Mouse (Mus musculus): ENCODE results near the gene Fam122b.

DNA sequence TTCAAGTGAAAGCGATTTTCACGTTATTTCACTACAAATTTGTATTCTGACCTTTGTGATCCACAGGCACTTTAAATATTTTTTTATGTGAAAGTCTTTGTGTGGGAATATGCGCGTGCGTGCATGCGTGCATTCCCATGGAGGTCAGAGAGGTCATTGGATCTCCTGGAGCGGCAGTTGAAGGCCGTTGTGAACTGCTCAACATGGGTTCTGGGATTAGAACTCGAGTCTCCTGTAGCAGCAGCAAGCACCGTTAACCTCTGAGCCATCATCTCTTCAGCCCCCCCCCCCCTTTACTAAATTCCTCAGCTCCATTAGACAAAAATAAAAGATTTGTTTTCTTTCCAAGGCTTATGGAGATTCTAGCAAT lies 443 bp upstream of the Fam122b start:
- TF ChIP-seq CTCF (IDR thresholded peaks at IDR 0.05; ENCODE audit: borderline replicate concordance, control insufficient read depth, extremely low read depth, insufficient read depth, low read length, poor library complexity) (no peak), POLR2A (IDR thresholded peaks at IDR 0.05; ENCODE audit: control insufficient read depth, extremely low read depth, insufficient read depth, low read length, poor library complexity) (no peak)

Data from thymus, adult 2 months (tissue).